Mouse (Mus musculus) thymus, postnatal 0 days (tissue): ENCODE measurements around the gene H2-M11. TPM values are rescaled to one million over a fixed set of nuclear protein-coding genes. Genes with fewer than 3 reads are reported as not detected.

Source experiments
- DNase-seq: peaks from one replicate; pipeline ENCODE4 v3.0.0-alpha.2; 2015; ENCODE audit warnings: low spot score
- polyA plus RNA-seq: library from polyadenylated mRNA; unstranded; fragments of >200 nt; fragmentation: Nextera tagmentation; extraction: Ambion mirVana; gene quantifications from 2 replicates; pipeline ENCODE4 v1.2.1, GENCODE M21; 2015

Gene H2-M11
- not detected in 2 replicates for polyA plus RNA-seq

GRCm38 (mm10) chr17:36546775-36547174 lies at the start of gene H2-M11:
TSS of gene H2-M11 (plus strand) at chr17:36547075.
- no peak for DNase-seq

- DNase-seq = no peak
These were observed 46.4 kb upstream of the H2-M11 start for GRCm38 (mm10) chr17:36500435-36500834.

GRCm38 (mm10) chr17:36503910-36504309 lies 43.0 kb upstream of the H2-M11 start:
- DNase-seq = no peak

Other genes starting within 250 kb of the H2-M11 start
- 0.22 and 0.34 TPM in 2 replicates for gene H2-M10.1, start 220.9 kb upstream of the H2-M11 start, polyA plus RNA-seq
- 0.08 TPM in 1 of 2 replicates, not detected in the other for gene H2-M10.3, start 178.7 kb upstream of the H2-M11 start, polyA plus RNA-seq
- gene H2-M10.4, start 84.7 kb upstream of the H2-M11 start, polyA plus RNA-seq = not detected in 2 replicates
- gene H2-M9, start 95.6 kb downstream of the H2-M11 start, polyA plus RNA-seq = 0.12 TPM in 1 of 2 replicates, not detected in the other
- gene H2-M1, start 125.1 kb downstream of the H2-M11 start, polyA plus RNA-seq = 0.22 TPM in 1 of 2 replicates, not detected in the other
- 0.61 and 0.82 TPM in 2 replicates for gene H2-M10.5, start 225.8 kb downstream of the H2-M11 start, polyA plus RNA-seq